Mouse (Mus musculus): Measurements from ENCODE around the gene Cisd1.

DNA sequence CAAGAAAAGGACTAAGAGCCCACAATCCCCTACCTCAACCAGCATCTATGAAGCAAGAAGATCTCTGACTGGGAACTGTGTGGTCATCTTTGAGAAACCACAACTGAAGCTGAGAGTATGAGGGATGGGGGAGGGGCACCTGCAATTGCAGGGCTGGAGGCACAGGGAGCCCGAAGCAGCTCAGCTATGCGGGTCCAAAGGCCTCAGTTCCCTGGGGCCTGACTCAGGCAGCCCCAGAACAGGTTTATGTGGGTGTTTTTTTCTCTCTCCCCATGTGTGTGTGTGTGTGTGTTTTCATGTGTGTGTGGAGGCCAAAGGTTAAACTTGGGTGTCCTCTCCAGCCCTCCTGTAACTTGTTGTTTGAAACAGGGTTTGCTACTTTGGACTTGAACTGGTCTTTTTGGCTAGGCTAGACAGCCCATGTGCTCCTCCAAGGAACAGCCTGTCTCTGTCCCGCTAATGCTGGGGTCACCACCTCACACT lies 53.5 kb downstream of the Cisd1 start:
- TF ChIP-seq CTCF (IDR thresholded peaks at IDR 0.05; ENCODE audit: low read depth, low read length) (no peak), POLR2A (IDR thresholded peaks at IDR 0.05; ENCODE audit: extremely low read depth, insufficient read depth, low read length) (no peak)
